Mouse (Mus musculus): ENCODE results near the gene Rab5c. TPM values are rescaled to one million over a fixed set of nuclear protein-coding genes. Genes with fewer than 3 reads are reported as not detected.

Rab5c gene
- 96.2 and 98.0 TPM in 2 replicates for polyA plus RNA-seq (2012; rRNA removed)

DNA sequence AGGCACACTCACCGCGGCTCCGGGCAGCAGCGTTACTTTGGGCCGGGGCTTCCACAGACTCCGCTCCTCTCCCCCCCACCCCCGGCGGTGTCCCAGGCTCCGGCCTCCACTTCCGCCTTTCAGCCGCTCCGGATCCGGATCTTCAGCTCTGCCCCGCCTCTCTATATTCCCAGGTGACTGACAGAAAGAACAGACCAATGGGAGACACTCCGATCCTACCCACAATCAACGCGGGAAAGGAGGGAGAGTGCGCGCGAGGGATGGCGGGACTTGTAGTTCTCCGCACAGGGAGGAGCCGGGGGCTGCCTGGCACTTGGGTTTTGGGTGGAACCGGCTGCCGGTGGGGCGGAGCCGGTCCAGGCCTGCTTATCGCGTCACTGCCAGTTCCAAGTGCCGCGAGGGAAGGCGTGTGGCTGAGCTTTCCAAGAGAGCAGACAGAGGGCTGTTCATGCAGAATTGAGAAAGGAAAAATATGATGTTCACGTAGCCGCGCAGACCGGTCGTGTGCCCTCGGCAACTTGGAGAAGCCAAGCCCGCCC, at the start of gene Rab5c:
TSS of gene Rab5c (minus strand) at position 150 of the 539 bp plus-strand sequence.

DNA sequence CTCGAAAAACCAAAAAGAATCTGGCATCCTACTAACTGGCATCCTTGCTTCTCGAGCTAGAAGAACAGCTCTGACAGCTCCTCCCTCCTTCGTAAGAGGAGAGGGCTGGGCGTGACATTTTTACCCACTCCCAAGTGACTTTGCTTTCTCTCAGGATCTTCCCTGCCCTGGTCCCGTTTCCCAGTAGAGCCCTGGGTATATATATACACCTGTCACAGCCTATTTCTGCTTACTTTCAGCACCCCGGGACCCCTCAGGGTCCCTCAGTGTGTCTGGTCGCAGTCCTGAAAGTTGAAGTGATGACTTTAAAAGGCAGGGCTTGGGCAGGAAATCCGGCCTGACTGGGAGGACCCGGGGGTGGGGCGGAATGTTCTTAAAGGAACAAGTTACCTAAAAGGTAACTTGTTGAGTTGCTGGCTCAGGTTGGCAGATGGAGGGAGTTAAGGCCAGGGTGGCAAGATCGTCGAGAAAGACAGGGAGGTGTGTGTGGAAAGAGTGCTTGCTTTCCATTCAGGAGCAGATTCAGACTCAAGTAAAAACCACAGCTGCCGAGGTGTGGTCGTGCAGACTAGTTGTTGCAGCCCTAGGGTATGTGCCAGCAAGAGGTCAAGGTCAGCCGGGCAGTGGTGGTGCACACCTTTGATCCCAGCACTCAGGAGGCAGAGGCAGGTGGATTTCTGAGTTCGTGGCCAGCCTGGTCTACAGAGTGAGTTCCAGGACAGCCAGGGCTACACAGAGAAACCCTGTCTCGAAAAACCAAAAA, 32.8 kb upstream of the Rab5c start, which contains the start of gene Ghdc:
TSS of gene Ghdc (minus strand) at position 312 of the 763 bp plus-strand sequence.

DNA sequence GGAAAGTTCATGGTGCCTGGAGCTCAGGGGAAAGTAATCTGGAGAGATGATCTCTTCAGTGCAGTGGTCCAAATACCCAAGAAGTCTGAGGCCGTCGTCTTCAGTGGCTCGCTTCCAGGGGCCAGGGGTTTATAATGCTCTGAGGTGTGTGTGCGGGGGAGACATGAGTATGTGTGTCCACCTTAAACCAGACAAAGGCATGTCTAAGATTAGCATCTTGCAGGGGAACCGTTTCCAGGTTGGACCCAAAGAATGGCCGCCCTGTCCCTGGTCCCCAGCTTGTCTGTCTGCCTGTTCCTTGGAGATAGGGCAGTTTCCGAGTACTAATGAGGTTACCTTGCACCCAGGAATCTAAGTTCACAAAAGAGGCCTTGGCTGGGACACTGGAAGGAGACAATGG, 24.8 kb upstream of the Rab5c start, which contains the start of gene Hcrt:
TSS of gene Hcrt (minus strand) at position 101 of the 400 bp plus-strand sequence.

DNA sequence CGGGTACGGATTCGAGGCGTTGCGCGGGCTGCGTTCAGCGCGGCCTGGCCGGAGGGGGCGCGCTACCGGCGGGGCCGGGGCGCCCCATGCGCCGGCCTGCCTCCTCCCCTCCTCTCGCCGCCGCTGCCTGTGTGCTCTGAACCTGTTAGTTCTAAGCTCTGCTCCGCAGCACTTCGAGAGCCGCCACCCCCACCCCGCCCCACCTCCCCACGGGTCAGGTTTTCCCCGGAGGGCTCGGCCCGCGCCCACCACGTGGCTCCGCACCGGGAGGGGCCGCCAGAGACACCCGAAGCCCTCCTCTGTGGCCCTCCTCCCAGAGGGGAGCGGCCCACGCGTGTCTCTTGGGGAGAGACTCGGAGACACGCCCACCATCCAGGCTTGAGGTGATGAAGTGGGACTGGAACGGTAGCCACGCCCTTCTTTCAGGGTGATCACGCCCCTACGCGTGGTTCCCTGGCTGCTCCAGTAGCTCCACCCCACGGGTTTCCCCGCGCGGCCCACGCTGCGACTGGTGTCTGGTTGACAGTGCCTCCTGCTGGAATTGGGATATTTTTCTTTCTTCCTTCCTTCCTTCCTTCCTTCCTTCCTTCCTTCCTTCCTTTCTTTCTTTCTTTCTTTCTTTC, 21.7 kb upstream of the Rab5c start, which contains the start of gene Kcnh4:
TSS of gene Kcnh4 (minus strand) at position 332 of the 623 bp plus-strand sequence.

DNA sequence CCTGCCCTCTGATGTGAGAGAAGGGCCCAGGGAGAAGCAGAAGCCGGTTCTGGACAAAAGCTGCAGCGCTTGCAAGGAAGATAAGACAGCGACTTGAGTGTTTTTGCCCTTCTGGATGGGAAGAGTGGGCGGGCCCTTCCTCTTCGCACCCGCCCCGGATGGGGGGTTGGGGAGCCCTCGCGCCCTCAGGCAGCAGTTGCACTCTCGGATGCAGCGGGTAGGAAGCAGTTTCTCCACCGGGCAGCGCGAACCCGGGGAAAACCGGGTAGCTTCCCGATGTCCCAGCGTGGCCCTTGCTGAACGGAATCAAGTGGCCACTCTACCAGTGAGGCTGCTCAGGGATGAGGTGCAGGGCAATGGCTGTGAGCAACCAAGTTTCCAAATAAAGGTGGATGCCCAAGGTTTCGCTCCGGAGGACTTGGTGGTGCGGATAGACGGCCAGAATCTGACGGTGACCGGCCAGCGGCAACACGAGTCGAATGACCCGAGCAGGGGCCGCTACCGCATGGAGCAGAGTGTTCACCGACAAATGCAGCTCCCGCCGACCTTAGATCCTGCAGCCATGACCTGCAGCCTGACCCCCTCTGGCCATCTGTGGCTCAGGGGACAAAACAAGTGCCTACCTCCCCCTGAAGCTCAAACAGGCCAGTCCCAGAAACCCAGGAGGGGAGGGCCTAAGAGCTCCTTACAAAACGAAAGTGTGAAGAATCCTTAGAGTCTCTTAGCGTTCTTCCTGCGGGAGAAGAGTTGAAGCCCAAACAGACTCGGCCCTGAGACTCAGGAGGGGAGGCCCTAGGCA, 24.1 kb downstream of the Rab5c start, which contains the start of gene Hspb9:
TSS of gene Hspb9 (plus strand) at position 116 of the 799 bp plus-strand sequence.

DNA sequence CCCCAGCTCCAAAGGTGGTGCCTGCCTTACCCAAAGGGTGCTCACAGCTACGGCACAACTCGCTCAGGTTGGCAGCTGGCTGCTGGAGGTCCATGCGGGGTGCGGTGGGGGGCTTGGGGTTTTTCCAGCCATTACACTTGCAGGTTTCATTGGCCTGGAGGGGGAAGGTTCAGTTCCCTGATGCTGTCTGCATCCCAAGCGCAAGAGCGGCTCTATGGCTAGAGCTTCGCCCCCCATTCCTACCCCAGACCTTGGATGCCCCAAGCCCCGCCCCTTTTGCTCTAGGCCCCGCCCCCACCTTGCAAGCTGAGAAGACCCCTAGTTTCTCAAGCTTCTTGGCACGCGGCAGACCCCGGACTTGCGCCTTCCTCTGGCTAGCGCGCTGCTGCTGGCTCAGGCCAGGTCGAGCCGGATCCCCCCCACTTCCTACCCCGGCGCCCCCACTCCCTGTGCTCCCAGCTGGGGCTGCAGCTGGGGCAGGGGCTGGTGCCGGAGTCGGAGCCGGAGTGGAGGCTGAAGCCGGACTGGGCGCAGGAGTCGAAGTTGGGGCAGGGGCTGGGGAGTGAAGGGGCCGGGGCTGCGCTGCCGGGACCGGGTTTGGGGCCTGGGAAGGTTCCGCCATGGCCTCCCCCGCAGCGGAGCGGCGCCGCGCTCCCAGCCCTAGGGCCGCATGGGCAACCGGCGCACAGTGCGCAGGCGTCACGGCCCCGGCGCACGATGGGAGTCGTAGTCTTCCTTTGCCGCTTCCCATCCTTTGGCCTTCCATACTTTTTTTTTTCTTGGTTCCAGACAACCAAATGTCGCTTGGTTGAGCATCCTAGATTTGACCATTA, 26.0 kb downstream of the Rab5c start, which contains the start of gene Kat2a:
TSS of gene Kat2a (minus strand) at position 683 of the 833 bp plus-strand sequence.

DNA sequence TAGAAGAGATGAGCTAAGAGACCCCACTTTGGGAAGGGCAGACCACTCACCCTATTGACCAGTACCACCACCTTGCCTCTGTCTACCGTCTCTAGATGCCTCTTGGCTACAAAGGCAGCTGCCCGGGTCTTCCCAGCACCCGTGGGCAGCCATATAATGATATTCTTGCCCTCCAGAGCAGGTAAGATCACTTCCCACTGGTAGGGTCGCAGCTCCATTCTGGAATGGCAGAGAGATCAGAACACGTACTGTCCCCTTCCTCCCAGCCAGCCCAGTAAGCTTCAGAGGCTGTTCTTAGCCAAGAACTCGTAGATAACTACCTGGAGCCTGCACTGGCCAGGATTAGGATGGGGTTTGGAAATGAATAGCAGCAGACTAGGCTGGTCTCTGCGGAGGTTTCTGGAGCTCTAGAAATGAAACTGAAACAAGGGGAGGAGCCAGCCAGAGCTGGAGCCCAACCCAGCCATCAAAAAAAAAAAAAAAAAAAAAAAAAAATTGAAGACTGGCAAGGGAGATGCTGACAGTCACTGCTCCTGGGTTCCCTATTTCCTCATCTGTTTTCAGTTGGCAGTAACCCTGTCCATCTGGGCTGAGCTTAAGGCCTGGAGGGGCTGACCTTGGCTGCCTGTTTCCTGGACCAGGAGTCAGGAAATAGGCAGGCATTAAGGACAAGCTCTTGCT, 34.0 kb downstream of the Rab5c start, which contains the start of gene Dhx58:
TSS of gene Dhx58 (minus strand) at position 421 of the 681 bp plus-strand sequence.

DNA sequence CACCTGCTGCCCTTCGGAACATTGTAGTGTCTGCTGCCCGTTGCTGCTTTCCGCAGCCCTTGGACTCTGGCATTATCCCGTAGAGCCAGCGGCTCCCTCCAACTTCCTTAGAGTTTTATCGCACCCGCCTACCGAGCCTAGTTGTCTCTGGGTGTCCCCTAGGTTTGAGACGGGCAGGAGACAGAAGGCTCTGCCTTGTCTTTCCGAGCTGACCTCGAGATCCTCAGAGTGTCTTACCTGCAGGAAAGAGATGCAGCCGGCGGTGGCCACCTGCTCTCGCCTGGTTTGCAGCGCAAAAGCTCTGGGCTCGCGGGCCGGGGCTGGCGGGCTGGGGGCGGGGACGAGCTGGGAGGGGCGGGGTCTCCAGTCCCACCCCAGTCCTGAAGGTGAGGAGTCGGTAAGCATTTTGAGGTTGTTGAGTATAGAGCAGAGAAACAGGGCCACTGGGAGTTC, 45.8 kb downstream of the Rab5c start, which contains the start of gene Zfp385c:
TSS of gene Zfp385c (minus strand) at position 292 of the 453 bp plus-strand sequence.

Other genes starting within 250 kb of the Rab5c start
- 62.2 and 100 TPM in 2 replicates for gene Acly, start 210.2 kb downstream of the Rab5c start, polyA plus RNA-seq (2012; rRNA removed)
- gene Ttc25, start 192.6 kb downstream of the Rab5c start, polyA plus RNA-seq (2012; rRNA removed) = 0.05 and 0.06 TPM in 2 replicates
- gene Cnp, start 163.3 kb downstream of the Rab5c start, polyA plus RNA-seq (2012; rRNA removed) = 9.4 and 11.5 TPM in 2 replicates
- gene Nkiras2, start 119.0 kb downstream of the Rab5c start, polyA plus RNA-seq (2012; rRNA removed) = 24.7 and 28.6 TPM in 2 replicates
- 66.1 and 73.5 TPM in 2 replicates for gene Dnajc7, start 118.0 kb downstream of the Rab5c start, polyA plus RNA-seq (2012; rRNA removed)
- gene Zfp385c, start 45.8 kb downstream of the Rab5c start, polyA plus RNA-seq (2012; rRNA removed) = 0.01 and 0.06 TPM in 2 replicates
- 7.3 and 8.9 TPM in 2 replicates for gene Dhx58, start 33.9 kb downstream of the Rab5c start, polyA plus RNA-seq (2012; rRNA removed)
- gene Kat2a, start 25.8 kb downstream of the Rab5c start, polyA plus RNA-seq (2012; rRNA removed) = 12.1 and 14.0 TPM in 2 replicates
- not detected in 2 replicates for gene Hspb9, start 24.4 kb downstream of the Rab5c start, polyA plus RNA-seq (2012; rRNA removed)
- not detected in 2 replicates for gene Kcnh4, start 21.7 kb upstream of the Rab5c start, polyA plus RNA-seq (2012; rRNA removed)
- gene Hcrt, start 24.7 kb upstream of the Rab5c start, polyA plus RNA-seq (2012; rRNA removed) = not detected in 2 replicates
- gene Ghdc, start 32.7 kb upstream of the Rab5c start, polyA plus RNA-seq (2012; rRNA removed) = 3.8 and 4.0 TPM in 2 replicates
- 13.3 and 16.0 TPM in 2 replicates for gene Stat5b, start 112.5 kb upstream of the Rab5c start, polyA plus RNA-seq (2012; rRNA removed)
- 5.8 and 6.9 TPM in 2 replicates for gene Stat5a, start 121.1 kb upstream of the Rab5c start, polyA plus RNA-seq (2012; rRNA removed)
- 33.5 and 39.3 TPM in 2 replicates for gene Stat3, start 201.3 kb upstream of the Rab5c start, polyA plus RNA-seq (2012; rRNA removed)
- gene Cavin1, start 232.7 kb upstream of the Rab5c start, polyA plus RNA-seq (2012; rRNA removed) = 14.0 and 15.8 TPM in 2 replicates